ENCODE assay signal across 21 mouse cellular contexts in the genomic region with DNA sequence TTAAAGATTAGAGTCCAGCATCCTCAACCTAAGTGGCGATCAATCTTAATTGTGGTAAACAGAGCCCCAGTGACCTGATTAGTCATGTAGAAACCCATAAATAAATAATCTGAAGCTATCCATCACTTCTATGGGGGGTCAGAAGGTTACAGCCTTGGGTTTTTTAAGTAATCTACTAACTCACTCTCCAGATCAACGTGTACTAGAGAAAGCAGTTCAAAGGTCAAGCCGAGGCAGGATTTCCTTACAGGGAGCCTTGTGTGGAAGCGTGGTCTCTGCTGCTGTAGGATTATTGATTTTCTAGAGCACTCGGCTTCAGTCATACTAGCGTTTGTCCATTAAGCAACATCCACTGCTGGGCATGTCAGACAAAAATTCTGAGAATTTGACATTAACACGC.
DNase-seq lines count a peak whose midpoint lies in the region; ATAC-seq lines count a peak whose summit lies in the region.
"Had no signal": no experiment of that assay in that cellular context is flagged by ENCODE, and none has a peak within 500 bp of the region (broad histone marks: within the 10 kb centered on the region; RNA-seq: fewer than 3 reads in every experiment).

No protein-coding gene starts in this region.

- no peaks in the 10 kb centered on the region for H3K9me3 ChIP-seq in hindbrain, embryonic 11.5 days (ENCODE audit: control insufficient read depth, low read length)
- no peaks in the 10 kb centered on the region for H3K9me3 ChIP-seq in hindbrain, embryonic 10.5 days
- H3K9me3 ChIP-seq: embryonic facial prominence, embryonic 15.5 days; forebrain, embryonic 10.5 days; heart, embryonic 10.5 days; hindbrain, embryonic 15.5 days had no signal

- H3K36me3 ChIP-seq in hindbrain, embryonic 11.5 days (ENCODE audit: control insufficient read depth, insufficient read depth, low read length) = no peaks in the 10 kb centered on the region
- H3K36me3 ChIP-seq in hindbrain, embryonic 10.5 days = no peaks in the 10 kb centered on the region
- H3K36me3 ChIP-seq: embryonic facial prominence, embryonic 15.5 days; forebrain, embryonic 10.5 days; heart, embryonic 10.5 days; hindbrain, embryonic 15.5 days had no signal

- peak; percentile 41 for DNase-seq in hindbrain, embryonic 11.5 days (ENCODE audit: low spot score)
- DNase-seq in hindbrain, embryonic 10.5 days (ENCODE audit: low spot score) = no peak
- DNase-seq in MN1 (ENCODE audit: low spot score) = peak; percentile 5
- peak; percentile 61 for DNase-seq in embryo, embryonic 11 days
- peak; percentile 30 for DNase-seq in retina, postnatal 1 day
- DNase-seq in cerebellum, postnatal 25 days = no peak
- DNase-seq in cerebellum, adult 9-10 months = no peak
- DNase-seq: adrenal gland, postnatal 14 days; cerebellum, adult 18-20 months; cerebellum, postnatal 10 days; gastrocnemius, adult 2 months; gastrocnemius, postnatal 25 days; heart, postnatal 14 days had no signal

- 50% methylated on average over 7 of the region's 7 CpGs for whole genome bisulfite sequencing in hindbrain, embryonic 11.5 days
- WGBS in hindbrain, embryonic 10.5 days = 64% methylated on average over 7 of the region's 7 CpGs

- H3K27ac ChIP-seq in hindbrain, embryonic 11.5 days (ENCODE audit: low read depth, low read length) = 0 out of 2 replicates have a peak overlapping the region, but pooled peaks have one; percentile 45
- H3K27ac ChIP-seq in hindbrain, embryonic 10.5 days = no peak overlapping the region
- H3K27ac ChIP-seq: embryonic facial prominence, embryonic 15.5 days; forebrain, embryonic 10.5 days; gastrocnemius, adult 2 months; heart, embryonic 10.5 days; hindbrain, embryonic 15.5 days had no signal

- H3K27me3 ChIP-seq in hindbrain, embryonic 11.5 days (ENCODE audit: control insufficient read depth, insufficient read depth, low read length) = no peaks in the 10 kb centered on the region
- no peaks in the 10 kb centered on the region for H3K27me3 ChIP-seq in hindbrain, embryonic 10.5 days (ENCODE audit: insufficient read depth, poor library complexity, severe bottlenecking)
- H3K27me3 ChIP-seq: embryonic facial prominence, embryonic 15.5 days; hindbrain, embryonic 15.5 days had no signal

- H3K4me3 ChIP-seq in hindbrain, embryonic 11.5 days (ENCODE audit: low read depth, low read length) = no peak overlapping the region
- no peak overlapping the region for H3K4me3 ChIP-seq in hindbrain, embryonic 10.5 days
- H3K4me3 ChIP-seq: embryonic facial prominence, embryonic 15.5 days; erythroblast, embryonic 14.5 days; forebrain, embryonic 10.5 days; gastrocnemius, adult 2 months; heart, embryonic 10.5 days; hindbrain, embryonic 15.5 days had no signal

- no peak overlapping the region for H3K4me2 ChIP-seq in hindbrain, embryonic 11.5 days (replicated peaks; ENCODE audit: low read depth, low read length)
- H3K4me2 ChIP-seq: embryonic facial prominence, embryonic 15.5 days; hindbrain, embryonic 15.5 days had no signal

- peak; percentile 76 for ATAC-seq in hindbrain, embryonic 11.5 days (ENCODE audit: low FRiP score)
- ATAC-seq: activated CD4-positive, CD25-positive, alpha-beta regulatory T cell, adult 4 months; forebrain, embryonic 14.5 days; Patski had no signal

- no peaks in the 10 kb centered on the region for H3K4me1 ChIP-seq in hindbrain, embryonic 11.5 days (replicated peaks; ENCODE audit: control insufficient read depth, insufficient read depth, low read length)
- no peaks in the 10 kb centered on the region for H3K4me1 ChIP-seq in hindbrain, embryonic 10.5 days (replicated peaks)
- H3K4me1 ChIP-seq: embryonic facial prominence, embryonic 15.5 days; forebrain, embryonic 10.5 days; heart, embryonic 10.5 days; hindbrain, embryonic 15.5 days had no signal

- no peak overlapping the region for H3K9ac ChIP-seq in hindbrain, embryonic 11.5 days (ENCODE audit: low read depth, low read length)
- H3K9ac ChIP-seq: embryonic facial prominence, embryonic 15.5 days; hindbrain, embryonic 15.5 days had no signal

Comparison
In these comparisons a context has a peak if more than half of its experiments do, and no peak if none do; other contexts are left out.
1. DNase-seq: peak in hindbrain, embryonic 11.5 days (single experiment), MN1 (single experiment), embryo, embryonic 11 days (single experiment) and retina, postnatal 1 day (single experiment); none in hindbrain, embryonic 10.5 days (single experiment), cerebellum, postnatal 25 days (0 of 2) and cerebellum, adult 9-10 months (single experiment).